ENCODE assay signal across 8 mouse cellular contexts in genomic region chr4:150568318-150569134, GRCm38 (mm10).
DNase-seq lines count a peak whose midpoint lies in the region; ATAC-seq and TF ChIP-seq lines count a peak whose summit lies in the region.

No protein-coding gene starts in this region.

- H3K9ac ChIP-seq in embryonic facial prominence, embryonic 13.5 days: peak overlapping the region; percentile 85
- H3K9ac ChIP-seq in intestine, embryonic 14.5 days (ENCODE audit: low read length): peak overlapping the region; percentile 89
- H3K9ac ChIP-seq in liver, postnatal 0 days (replicated peaks): peak overlapping the region; percentile 93

- no peak for TF ChIP-seq EP300 in liver, postnatal 0 days (IDR thresholded peaks at IDR 0.05; ENCODE audit: low read depth)

- intact Hi-C loops in heart, postnatal 36 days (cut with DNase I): loop anchor here (2.0 to 5.0 kb wide), 2 partner anchors 16 to 196 kb away; no protein-coding TSS in a partner anchor

- ATAC-seq in embryonic facial prominence, embryonic 13.5 days (ENCODE audit: insufficient number of reproducible peaks, insufficient read depth, low FRiP score, low TSS enrichment, low read depth): 0 out of 2 replicates have a peak, but pooled peaks have one; percentile 17
- peak; percentile 37 for ATAC-seq in intestine, embryonic 14.5 days (replicated peaks; ENCODE audit: low FRiP score, low TSS enrichment, low read depth)
- no peak; the same call in 1 of the 2 replicates for ATAC-seq in liver, postnatal 0 days

- H3K9me3 ChIP-seq in embryonic facial prominence, embryonic 13.5 days: no peaks in the 10 kb centered on the region
- no peaks in the 10 kb centered on the region for H3K9me3 ChIP-seq in intestine, embryonic 14.5 days (ENCODE audit: control insufficient read depth, low read length)
- H3K9me3 ChIP-seq in liver, postnatal 0 days (ENCODE audit: low read length): no peaks in the 10 kb centered on the region

- peak; percentile 94 for DNase-seq in heart, adult 11 months
- DNase-seq in heart, postnatal 36 days: no peak
- no peak for DNase-seq in intestine, embryonic 14.5 days (ENCODE audit: low spot score)
- DNase-seq in liver, postnatal 0 days: peak; percentile 37
- DNase-seq in adrenal gland, adult 18-20 months (ENCODE audit: low spot score in 2 of 2): no peak
- no peak for DNase-seq in frontal cortex, postnatal 14 days (ENCODE audit: low spot score in 2 of 2)

- H3K4me3 ChIP-seq in embryonic facial prominence, embryonic 13.5 days: peak overlapping the region; percentile 68
- H3K4me3 ChIP-seq in intestine, embryonic 14.5 days (ENCODE audit: low read depth, low read length): peak overlapping the region; percentile 64
- H3K4me3 ChIP-seq in liver, postnatal 0 days (ENCODE audit: low read depth, low read length): peak overlapping the region; percentile 91
- H3K4me3 ChIP-seq in small intestine, adult 2 months (ENCODE audit: low read depth, low read length): peak overlapping the region; percentile 96

- H3K36me3 ChIP-seq in embryonic facial prominence, embryonic 13.5 days: peaks cover 8% of the 10 kb centered on the region; the same call in 1 of the 2 replicates
- peaks cover 6% of the 10 kb centered on the region for H3K36me3 ChIP-seq in intestine, embryonic 14.5 days (ENCODE audit: control insufficient read depth, insufficient read depth, low read length)
- H3K36me3 ChIP-seq in liver, postnatal 0 days (replicated peaks; ENCODE audit: insufficient read depth, low read length): peaks cover 6% of the 10 kb centered on the region; the same call in 1 of the 2 replicates
- peaks cover 4% of the 10 kb centered on the region; the same call in 1 of the 2 replicates for H3K36me3 ChIP-seq in small intestine, adult 2 months (ENCODE audit: control insufficient read depth, insufficient read depth, low read length)

- H3K4me2 ChIP-seq in embryonic facial prominence, embryonic 13.5 days: peak overlapping the region; percentile 88
- peak overlapping the region; percentile 82 for H3K4me2 ChIP-seq in intestine, embryonic 14.5 days (ENCODE audit: low read length)
- peak overlapping the region; percentile 88 for H3K4me2 ChIP-seq in liver, postnatal 0 days (ENCODE audit: low read depth, low read length)

- no peaks in the 10 kb centered on the region for H3K27me3 ChIP-seq in embryonic facial prominence, embryonic 13.5 days
- no peaks in the 10 kb centered on the region for H3K27me3 ChIP-seq in intestine, embryonic 14.5 days (replicated peaks; ENCODE audit: control insufficient read depth, insufficient read depth, low read length)
- no peaks in the 10 kb centered on the region for H3K27me3 ChIP-seq in liver, postnatal 0 days (ENCODE audit: insufficient read depth, low read length)
- no peaks in the 10 kb centered on the region for H3K27me3 ChIP-seq in small intestine, adult 2 months (ENCODE audit: control insufficient read depth, insufficient read depth, low read length)

- H3K4me1 ChIP-seq in embryonic facial prominence, embryonic 13.5 days: peaks cover 49% of the 10 kb centered on the region
- peaks cover 40% of the 10 kb centered on the region for H3K4me1 ChIP-seq in intestine, embryonic 14.5 days (replicated peaks; ENCODE audit: control insufficient read depth, insufficient read depth, low read length)
- H3K4me1 ChIP-seq in liver, postnatal 0 days (ENCODE audit: insufficient read depth): peaks cover 55% of the 10 kb centered on the region
- peaks cover 15% of the 10 kb centered on the region for H3K4me1 ChIP-seq in small intestine, adult 2 months (ENCODE audit: control insufficient read depth, insufficient read depth, insufficient read length, low read length)

- TF ChIP-seq CTCF in liver, postnatal 0 days (IDR thresholded peaks at IDR 0.05; ENCODE audit: low read depth): no peak
- TF ChIP-seq CTCF in small intestine, adult 2 months (IDR thresholded peaks at IDR 0.05; ENCODE audit: extremely low read depth, insufficient read length, insufficient replicate concordance, low read depth, low read length): no peak

- TF ChIP-seq POLR2A in small intestine, adult 2 months (IDR thresholded peaks at IDR 0.05; ENCODE audit: low read depth, low read length): peak; percentile 82

- H3K27ac ChIP-seq in embryonic facial prominence, embryonic 13.5 days: peak overlapping the region; percentile 90
- peak overlapping the region; percentile 89 for H3K27ac ChIP-seq in intestine, embryonic 14.5 days (ENCODE audit: low read depth)
- peak overlapping the region; percentile 96 for H3K27ac ChIP-seq in liver, postnatal 0 days (ENCODE audit: low read depth)
- H3K27ac ChIP-seq in small intestine, adult 2 months (ENCODE audit: insufficient read depth, low read depth, low read length): peak overlapping the region; percentile 93

- WGBS in embryonic facial prominence, embryonic 13.5 days: 35% methylated on average over 9 of the region's 9 CpGs
- WGBS in intestine, embryonic 14.5 days: 27% methylated on average over 9 of the region's 9 CpGs
- 28% methylated on average over 9 of the region's 9 CpGs for WGBS in liver, postnatal 0 days (ENCODE audit: insufficient replicate concordance)
- WGBS in small intestine, adult 2 months: 12% methylated on average over 9 of the region's 9 CpGs

Comparison
In these comparisons a context has a peak if more than half of its experiments do, and no peak if none do; other contexts are left out.
1. DNase-seq: peak in heart, adult 11 months (single experiment) and liver, postnatal 0 days (single experiment); none in heart, postnatal 36 days (0 of 2), intestine, embryonic 14.5 days (single experiment), adrenal gland, adult 18-20 months (0 of 2) and frontal cortex, postnatal 14 days (0 of 2).
2. Peak in every context shown above with its lines, with median percentiles within 50 percentile points of each other: H3K27ac ChIP-seq, H3K4me2 ChIP-seq, H3K4me3 ChIP-seq and H3K9ac ChIP-seq.